Mouse (Mus musculus): ENCODE data around the gene Tbc1d23. TPM values are rescaled to one million over a fixed set of nuclear protein-coding genes. Genes with fewer than 3 reads are reported as not detected.
"Not testable (repeated sequence)": the region's sequence is repeated elsewhere in the genome, so short reads cannot be mapped to it uniquely, and the experiment has no call there.

Tbc1d23 gene
- 10 to 100 TPM; 24.6 to 29.0 TPM for total RNA-seq (2021)
- long read RNA-seq, experiment 1, transcript Tbc1d23-201 (18 exons, 3,690 nt), result minor isoform, 6 of 34 reads
- long read RNA-seq, experiment 1, transcript Tbc1d23-203 (19 exons, 3,112 nt), result major isoform, 18 of 34 reads
- long read RNA-seq, experiment 1, partial matches to known transcripts, result 1 of 34 reads
- long read RNA-seq, experiment 1, other reads (novel, unspliced or antisense), result 8 of 34 reads
- long read RNA-seq, experiment 2, transcript Tbc1d23-203 (19 exons, 3,112 nt), result major isoform, 13 of 19 reads
- long read RNA-seq, experiment 2, partial matches to known transcripts, result 1 of 19 reads
- long read RNA-seq, experiment 2, other reads (novel, unspliced or antisense), result 4 of 19 reads

- DNase-seq, result peak; percentile 98
Observed at GRCm38 (mm10) chr16:57231089-57231936, at the start of gene Tbc1d23. Gene Tbc1d23, minus strand, starts transcription at chr16:57231504.

DNA sequence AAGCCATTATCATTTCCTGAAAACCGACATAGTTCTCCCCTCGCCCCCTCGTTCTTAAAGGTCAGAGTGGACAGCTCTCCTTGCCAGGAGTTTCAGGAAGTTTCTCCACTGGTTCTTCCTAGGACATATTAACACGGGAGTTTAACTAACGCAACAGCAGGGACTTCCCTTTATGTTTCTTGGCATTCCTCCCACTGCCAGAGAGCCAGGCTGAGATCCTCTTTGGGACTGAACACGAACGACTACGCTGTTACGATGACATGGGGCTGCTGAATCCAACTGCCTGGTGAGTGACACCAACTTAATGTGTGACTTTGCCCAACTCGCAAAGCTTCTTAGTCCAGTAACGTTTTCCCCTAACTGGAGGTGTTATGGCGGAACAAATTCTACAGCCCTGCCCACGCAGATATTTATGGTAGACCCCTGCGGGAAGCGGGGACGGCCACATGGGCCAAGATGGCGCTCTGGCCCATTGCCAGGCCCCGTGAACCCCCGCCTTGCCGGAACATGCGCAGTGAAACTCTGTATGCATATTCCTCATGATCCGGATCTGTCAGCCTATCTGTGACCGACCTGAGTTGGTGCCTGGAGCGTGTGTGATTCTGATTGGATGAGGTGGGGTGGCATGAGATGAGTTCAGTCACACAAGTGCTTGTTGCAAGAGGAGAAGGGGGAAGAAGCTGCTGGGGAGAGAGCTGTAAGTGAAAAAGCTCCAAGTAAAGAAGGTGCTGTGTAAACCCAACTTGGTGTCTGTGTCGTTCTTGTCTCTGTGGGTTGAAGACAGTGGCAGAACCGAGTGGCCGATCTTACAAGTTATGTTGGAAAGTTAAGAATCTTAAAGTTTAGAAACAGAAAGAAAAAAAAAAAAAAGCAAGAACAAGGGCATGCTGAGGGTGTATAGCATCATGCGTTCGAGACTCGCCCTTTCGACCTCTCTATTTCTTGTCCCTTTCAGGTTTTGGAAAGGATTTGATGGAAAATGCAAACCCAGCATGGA, 49.2 kb upstream of the Tbc1d23 start:
- no peak for DNase-seq

- DNase-seq, result no peak
Observed at GRCm38 (mm10) chr16:57278976-57279626, 47.8 kb upstream of the Tbc1d23 start.

DNA sequence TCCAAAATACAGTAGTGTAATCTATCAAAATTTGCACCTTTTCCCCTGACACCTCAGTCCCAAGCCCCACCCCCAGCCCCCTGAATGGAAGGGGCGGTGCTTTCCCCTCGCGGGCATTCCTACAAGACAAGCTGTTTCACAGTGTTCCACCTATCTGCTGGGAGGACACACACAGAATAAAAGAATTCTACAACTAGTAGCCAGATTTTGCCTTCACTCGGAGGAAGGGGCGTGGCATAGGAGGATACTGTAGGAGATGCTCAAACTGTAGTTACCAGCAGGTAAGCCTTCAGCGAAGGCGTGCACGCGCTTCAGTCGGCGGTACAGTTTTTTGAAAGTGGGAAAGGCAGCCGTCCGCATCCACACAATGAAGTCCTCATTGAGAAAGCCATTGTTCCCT, 38.4 kb upstream of the Tbc1d23 start:
- DNase-seq, result no peak

DNA sequence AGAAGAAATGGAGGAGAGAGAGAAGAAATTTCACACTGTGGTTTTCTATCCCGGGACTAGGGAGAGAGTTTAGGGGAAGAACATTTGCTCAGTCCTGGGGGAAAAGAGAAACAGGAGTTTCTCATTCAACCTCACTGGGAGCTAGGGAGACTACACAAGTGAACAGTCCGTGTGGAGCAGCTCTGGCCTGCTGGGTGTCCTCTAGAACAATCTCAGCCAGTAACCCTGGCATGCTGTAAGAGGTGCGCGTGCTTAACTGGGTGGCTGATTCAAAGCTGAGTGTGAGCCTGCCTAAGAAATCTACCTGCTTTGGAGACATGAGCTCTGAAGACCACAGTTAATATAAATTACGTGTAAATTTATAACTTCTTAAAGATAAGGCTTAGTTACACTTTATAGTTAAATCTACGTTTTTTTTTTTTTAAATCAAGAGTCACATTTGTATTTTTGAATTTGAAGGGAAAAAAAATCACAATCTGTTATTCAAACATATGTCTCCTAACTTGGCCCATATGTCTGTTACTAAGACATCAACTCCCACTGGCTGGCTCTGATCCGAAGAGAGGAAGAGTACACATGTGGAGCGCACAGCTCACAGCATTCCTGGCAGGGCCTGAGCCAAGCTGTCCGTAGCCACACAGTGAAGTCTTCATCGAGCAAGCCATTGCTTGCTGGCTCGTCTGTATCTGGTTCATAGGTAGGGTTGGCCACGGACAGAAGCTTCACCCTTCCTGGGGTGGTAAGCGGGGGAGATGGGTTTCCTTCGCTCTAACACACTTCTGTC, 36.9 kb upstream of the Tbc1d23 start:
- no peak for DNase-seq

DNA sequence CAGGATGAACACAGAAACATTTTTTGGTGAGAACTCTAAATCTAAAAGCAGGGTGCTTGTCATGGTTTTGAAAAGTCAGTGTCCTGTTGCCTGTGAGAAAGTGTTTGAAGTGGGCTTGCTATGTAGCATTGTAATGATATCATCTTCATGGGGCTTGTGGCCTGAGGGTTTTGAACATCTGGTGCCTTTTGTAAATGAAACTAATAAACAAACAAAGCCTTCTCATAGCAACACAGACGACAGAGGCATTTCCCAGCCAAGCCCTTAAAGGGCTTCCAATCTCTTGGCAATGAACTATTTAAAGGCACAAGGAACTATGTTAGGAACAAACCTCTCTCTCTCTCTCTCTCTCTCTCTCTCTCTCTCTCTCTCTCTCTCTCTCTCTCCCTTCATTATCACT, 35.8 kb upstream of the Tbc1d23 start:
- DNase-seq, result no peak

GRCm38 (mm10) chr16:57260152-57260551, 28.8 kb upstream of the Tbc1d23 start:
- DNase-seq, result no peak

GRCm38 (mm10) chr16:57259356-57260083, 28.2 kb upstream of the Tbc1d23 start:
- DNase-seq, result no peak

DNA sequence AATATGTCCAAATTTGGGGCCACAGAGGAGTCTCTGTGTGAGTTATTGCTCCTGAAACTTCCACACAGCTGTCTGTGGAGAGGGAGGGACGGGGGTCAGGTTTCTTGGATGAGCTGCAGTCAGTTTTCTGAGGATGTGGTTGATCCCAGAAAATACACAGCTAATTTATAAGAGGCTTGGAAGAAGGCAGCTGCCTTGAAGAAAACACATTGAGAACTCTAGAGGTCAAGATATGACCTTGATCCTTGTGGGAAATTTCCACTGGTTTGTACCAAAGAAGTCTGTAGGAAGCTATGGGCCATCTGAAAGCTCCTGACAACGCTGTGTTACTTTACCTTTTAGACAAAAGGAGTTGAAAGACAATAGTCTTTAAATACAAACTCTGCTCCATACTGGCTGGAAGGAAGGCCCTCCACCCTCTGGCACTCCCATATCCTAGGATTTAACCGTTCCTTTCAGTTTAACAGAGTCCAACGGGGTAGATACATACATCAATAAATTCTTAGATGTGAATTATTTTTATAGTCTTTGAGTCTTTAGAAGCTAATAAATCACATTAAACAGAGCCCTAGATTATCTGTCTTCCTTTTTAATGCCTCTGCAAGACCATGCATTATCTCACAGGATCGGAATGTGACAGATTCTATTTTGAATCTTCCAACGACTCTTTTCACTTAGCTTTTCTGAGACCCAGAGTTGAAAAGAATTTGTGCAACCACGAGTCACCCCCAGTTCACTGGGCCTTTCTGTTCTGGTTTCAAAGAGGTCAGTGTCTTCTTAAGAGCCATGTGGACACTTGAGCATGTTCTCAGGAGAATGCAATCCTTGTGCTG, 20.5 kb upstream of the Tbc1d23 start:
- DNase-seq, result no peak

DNA sequence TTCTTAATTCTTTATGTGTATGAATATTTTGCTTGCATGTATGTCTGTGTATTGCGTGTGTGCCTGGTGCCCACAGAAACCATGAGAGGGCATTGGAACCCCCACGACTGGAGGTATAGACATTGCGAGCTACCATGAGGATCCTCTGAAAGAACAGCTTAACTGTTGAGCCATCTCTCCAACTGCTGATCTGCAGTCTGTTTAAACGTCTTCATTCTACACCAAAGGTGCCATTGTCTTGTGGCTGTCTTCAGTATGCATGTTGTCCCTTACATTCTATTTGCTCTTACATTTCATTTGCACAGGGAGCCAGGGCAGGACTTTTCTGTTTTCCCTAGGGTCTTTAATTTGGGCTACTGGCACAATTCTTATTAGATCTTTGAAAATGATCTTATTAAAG, 19.7 kb upstream of the Tbc1d23 start:
- no peak for DNase-seq

DNA sequence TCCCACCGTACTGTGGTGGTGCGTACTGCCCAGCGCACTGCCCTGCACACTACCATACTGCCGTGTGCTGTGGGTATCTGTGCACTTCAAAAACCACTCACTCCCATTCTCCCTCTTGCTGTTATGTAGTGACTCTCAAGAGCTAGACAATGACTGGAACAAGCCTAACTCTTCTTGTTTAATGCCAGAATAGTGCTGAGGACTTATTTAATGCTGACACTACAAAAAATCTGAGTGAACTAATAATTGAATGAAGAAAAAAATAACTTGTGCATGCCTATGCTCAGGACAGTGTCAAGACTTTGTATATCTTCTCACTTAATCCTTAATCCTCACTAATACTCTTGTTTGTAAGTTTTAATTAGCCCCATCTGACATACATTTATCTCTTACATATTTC, 16.2 kb upstream of the Tbc1d23 start:
- DNase-seq, result no peak

DNA sequence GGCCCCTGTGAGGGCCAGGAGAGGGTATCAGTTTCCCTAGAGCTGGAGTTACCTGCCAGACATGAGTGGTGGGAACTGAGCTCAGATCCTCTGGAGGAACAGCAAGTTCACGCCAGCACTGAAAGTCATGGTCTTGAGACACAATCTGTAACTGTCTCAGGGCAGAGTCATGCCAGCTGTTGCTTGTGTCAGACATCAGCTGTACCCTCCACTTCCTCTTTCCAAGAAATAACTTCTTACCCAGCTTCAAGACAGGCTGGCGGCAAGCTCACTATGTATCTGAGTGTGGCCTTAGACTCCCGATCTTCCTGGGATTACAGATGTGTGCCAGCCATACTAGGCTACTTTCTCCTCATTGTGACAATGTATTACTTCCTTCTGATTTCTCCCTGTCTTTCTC, 15.3 kb upstream of the Tbc1d23 start:
- no peak for DNase-seq

GRCm38 (mm10) chr16:57243858-57244248, 12.5 kb upstream of the Tbc1d23 start:
- peak; percentile 88 for DNase-seq

DNA sequence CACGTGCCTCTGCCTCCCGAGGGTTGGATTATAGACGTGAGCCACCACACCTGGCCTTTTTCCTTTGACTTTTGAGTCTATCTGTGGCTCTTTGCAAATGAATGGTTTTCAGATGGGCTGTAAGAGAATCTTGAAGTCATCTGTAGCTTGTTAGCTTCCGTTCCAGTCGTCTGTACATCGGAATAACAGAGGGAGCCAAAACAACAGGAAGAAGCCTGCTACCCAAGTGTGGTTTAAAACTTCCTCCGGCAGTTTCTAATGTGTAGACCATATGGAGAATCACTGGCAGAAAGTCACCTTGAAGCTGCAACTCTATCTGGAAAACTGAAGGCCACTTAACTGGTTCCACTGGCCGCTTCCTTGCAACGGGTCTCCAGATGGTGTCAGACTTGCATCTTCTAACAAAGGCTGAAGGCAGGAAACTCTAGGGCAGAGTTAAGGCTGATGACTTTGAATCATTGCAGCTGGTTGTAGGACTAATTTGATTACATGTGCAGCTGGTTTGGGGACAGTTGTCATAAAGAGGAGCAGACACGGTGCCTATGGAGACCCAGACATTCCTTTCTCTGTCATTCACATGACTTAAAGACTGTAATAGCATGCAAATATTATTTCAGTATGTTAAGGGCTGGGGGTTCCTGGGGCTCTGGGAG, 12.0 kb upstream of the Tbc1d23 start:
- no peak for DNase-seq

GRCm38 (mm10) chr16:57242857-57243204, 11.5 kb upstream of the Tbc1d23 start:
- DNase-seq, result no peak

- DNase-seq, result no peak
Observed at GRCm38 (mm10) chr16:57235871-57236510, 4.7 kb upstream of the Tbc1d23 start.

DNA sequence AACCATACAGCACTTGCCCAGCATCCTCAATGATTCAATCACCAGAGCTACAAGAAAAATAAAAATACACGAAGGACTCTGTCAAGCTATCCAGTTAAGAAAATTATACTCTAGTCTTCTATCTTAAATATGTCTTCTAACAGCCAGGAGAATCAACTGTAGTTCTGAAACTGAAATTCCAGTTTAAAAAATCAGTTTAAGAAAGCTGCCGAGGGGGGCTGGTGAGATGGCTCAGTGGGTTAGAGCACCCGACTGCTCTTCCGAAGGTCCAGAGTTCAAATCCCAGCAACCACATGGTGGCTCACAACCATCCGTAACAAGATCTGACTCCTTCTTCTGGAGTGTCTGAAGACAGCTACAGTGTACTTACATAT, 620 bp upstream of the Tbc1d23 start:
- DNase-seq, result not testable (repeated sequence)

DNA sequence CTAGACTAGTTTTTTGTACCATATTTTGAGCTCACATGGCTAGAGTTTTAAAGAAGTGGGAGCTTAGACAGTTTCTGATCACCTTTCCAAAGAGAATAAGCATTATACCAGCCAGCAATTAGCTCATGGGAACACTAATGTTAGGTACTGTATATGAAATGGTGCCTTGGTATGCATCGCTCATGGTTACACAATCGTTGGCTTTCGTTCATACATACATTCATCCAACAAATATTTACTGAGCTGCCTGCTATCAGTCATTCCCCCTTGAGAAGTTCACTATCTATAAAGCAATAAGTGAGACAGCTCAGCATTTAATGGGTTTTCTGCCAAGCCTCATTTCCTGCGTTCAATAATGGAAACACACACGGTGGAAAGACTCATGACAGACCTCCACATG, 4.9 kb downstream of the Tbc1d23 start:
- no peak for DNase-seq
